Mouse (Mus musculus): ENCODE data around the gene Parva.
A peak's percentile ranks its signal among the peaks of the same experiment; 100 is the strongest.

Parva gene

GRCm38 (mm10) chr7:112426811-112427210 lies 494 bp upstream of the Parva start:
- peak; percentile 37 for DNase-seq

DNA sequence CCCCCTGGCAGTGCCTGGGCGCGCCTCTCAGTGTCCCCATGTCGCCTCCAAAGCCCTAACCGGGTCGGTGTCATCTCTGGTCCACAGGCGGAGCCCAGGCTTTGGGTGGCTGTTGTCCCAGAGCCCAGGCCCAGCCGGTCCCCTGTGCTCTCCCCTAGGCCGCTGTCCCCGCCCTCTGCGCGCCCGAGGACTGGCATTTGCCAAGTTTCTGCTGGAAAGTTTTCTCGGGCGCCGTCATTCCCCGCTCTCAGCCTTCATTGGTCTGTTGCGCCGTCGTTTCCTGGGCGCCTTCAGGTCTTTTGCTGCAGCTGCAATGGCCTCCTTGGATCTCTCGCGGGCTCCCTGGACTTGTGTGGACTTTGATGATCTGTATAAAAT lies 842 bp downstream of the Parva start:
- peak; percentile 94 for DNase-seq

DNA sequence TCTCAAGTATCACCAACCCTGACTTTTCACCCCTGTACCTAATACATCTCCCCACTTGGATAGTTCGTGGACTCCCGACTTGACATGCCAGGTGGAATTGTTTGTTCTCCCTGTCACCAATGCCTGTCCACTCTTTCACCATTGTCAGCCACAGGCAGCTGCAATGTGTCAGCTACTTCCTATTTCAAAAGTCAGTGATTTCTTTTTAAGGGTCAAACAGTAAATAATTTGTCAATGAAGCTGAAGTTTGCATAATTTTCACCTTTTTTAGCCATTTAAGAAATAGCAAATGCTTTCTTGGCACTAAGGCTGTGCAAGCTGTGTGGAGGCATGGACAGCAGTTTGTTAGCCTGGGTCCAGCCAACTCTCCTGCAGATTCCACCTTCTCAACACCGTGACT lies 12.5 kb downstream of the Parva start:
- no peak for DNase-seq

DNA sequence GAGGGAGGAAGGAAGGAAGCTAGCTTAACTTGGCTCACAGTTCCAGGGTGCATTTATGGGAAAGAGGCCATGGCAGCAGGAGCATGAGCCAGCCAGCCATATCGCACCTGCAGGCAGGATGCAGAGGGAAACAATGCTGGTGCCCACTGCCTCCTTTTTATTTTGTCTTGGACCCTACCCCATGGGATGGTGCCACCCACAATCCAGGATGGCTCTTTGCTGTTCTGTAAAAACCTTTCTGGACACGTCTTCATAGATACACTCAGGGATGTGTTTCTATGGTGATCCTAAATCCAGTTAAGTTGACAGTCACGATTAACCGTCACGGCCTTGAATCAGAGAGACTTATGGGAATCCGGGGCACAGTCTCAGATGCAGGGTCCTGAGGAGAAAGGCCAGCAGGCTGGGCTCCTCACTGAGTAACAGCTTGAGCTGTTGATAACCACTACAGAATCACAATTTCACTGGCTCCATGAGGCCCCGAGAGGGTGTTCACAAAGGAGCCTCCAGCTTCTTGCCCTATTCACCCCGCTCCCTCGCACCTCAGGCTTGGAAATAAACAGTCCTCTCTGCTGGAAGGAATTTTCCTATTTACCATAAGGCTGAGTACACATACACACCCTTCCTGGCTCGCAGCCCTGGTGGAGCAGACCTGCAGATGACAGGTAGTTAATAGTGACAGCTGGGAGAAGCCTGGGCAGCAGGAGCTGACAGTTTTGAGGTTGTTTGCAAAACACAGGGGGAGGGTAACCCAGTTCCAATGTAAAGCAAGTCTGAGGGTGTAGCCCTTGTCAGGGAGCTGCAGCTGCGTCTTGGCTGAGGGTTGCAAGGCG lies 17.1 kb downstream of the Parva start:
- peak; percentile 49 for DNase-seq

DNA sequence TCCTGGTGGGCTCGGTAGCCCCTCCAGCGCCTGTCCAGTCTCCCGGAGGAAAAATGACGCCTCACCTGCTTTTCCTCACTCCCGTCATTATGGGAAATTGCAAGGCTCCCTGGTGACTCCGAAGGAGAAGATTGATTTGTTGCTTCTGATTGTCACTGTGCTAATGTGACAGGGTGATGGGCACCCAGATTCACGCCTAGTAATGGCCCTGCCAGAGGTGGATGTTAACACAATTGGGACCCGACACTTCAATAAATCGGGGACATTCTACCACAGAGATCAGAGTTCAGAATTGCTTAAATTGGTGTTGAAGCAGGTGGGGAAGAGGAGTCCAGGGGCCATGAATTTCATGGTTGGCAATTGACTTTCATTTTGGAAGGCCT lies 17.7 kb downstream of the Parva start:
- no peak for DNase-seq

GRCm38 (mm10) chr7:112446498-112446897 lies 19.2 kb downstream of the Parva start:
- DNase-seq = no peak

- peak; percentile 55 for DNase-seq
Measured at GRCm38 (mm10) chr7:112449954-112450700, 22.8 kb downstream of the Parva start.

- DNase-seq = no peak
Measured at GRCm38 (mm10) chr7:112452471-112452870, 25.2 kb downstream of the Parva start.

GRCm38 (mm10) chr7:112453805-112454214 lies 26.5 kb downstream of the Parva start:
- no peak for DNase-seq

DNA sequence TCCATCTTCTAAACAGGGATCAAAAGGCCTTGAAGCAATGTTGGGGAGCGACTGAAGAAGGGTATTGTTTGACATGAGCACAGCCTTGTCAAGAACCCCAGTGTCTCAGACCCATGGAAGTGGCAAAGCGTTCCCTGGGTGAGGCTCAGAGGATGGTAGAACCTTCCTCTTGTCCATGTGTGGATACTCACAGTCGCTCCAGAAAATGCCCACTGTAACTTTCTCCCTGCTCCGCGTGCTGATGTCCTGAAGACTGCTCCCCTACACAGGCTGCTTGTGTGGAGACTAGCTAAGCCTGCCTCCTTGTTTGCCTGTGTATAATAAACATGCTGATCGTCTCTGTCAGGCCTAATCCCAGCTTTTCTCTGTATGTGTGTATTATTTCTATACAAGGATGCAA lies 27.1 kb downstream of the Parva start:
- no peak for DNase-seq

DNA sequence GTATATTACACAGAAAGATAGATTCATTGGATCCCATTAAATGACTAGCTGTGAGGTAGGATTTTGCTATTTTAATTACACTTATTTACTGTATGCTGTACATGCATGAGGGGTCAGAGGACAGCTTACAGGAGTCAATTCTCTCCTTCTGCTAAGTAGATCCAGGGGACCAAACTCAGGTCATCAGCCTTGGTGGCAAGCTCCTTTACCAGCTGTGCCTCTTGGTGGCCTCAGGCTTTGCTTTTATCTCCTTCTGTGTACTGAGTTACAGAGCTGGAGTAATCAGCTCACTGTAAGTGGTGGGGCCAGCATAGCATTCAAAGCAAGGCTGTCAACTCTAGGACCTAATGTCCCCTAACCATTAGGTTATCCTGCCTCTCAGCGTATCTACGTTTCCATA lies 27.6 kb downstream of the Parva start:
- DNase-seq = no peak

GRCm38 (mm10) chr7:112455566-112456110 lies 28.3 kb downstream of the Parva start:
- no peak for DNase-seq

GRCm38 (mm10) chr7:112457373-112457772 lies 30.1 kb downstream of the Parva start:
- no peak for DNase-seq

DNA sequence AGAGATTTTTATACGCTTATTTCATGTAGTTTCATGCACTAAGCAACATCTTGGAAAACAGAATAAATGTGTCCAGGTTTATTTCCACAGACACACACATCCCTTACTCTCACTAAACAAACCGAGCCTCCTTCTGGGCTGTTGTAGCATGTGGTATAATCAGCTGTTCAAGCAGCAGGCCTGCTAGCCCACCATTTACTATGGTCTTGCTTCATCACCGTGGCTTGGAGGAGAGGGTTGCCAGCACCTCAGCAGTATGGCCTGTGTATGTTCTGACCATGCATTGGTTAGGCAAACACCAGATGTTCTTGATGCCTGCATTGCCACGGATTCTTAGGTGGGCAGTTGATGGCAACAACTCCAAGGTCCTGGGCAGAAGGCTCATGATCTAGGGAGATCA lies 30.6 kb downstream of the Parva start:
- DNase-seq = no peak

DNA sequence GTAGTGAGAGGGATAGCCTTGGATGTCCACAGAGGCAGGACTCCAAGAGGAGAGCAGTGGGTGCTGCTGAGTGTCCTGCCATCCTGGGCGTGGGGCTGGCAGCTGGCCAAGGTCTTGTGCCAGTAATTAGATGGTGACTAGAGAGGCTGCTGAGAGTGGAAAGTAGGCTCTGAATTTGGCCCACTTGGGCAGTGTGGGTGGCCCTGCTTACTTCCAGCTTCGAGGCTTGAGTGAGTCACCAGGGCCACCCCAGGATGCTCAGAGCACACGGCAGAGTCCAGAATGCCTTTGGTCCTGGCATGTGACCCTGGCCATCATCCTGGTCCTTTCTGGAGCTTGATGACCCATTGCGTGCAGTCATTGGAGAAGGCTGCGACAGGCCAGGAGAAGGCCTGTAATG lies 31.1 kb downstream of the Parva start:
- peak; percentile 65 for DNase-seq

- DNase-seq = peak; percentile 48
Measured at GRCm38 (mm10) chr7:112463074-112463473, 35.8 kb downstream of the Parva start.

DNA sequence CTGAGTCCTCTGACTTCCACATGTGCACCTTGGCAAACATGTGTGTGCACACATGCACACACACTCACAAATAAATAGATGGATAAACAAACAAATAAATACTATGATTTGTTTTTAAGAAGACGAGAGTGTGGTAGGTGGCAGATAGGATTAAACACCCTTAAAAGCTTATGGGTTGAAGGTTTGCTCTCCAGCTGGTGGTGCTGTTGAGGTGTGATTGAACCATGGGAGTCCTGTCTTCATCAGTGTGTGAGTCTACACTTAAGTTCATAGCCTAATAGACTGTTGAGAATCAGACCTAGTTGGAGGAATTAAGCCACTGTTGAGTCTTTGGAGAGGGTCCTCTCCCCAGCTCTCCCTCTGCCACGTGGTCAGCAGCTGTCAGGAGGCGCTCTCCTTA lies 38.6 kb downstream of the Parva start:
- DNase-seq = peak; percentile 37

DNA sequence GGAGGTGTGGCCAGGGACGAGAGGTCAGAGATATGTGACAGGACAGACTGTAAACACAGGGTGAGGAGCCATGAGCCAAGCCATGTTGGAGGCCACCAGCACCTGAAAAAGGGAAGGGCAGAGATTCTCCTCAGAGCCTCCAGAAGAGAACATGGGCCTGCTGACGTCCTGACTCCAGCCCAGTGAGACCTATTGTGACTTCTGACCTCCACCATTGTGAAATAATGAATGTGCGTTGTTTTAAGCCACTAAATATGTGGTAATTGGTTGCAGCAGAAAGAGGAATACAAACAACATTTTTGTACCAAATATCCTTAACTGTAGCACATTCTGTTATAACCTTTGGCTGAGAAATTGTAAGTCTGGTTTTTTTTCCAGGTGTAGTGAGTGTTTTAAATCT lies 39.5 kb downstream of the Parva start:
- no peak for DNase-seq

GRCm38 (mm10) chr7:112467687-112468111 lies 40.4 kb downstream of the Parva start:
- peak; percentile 85 for DNase-seq

DNA sequence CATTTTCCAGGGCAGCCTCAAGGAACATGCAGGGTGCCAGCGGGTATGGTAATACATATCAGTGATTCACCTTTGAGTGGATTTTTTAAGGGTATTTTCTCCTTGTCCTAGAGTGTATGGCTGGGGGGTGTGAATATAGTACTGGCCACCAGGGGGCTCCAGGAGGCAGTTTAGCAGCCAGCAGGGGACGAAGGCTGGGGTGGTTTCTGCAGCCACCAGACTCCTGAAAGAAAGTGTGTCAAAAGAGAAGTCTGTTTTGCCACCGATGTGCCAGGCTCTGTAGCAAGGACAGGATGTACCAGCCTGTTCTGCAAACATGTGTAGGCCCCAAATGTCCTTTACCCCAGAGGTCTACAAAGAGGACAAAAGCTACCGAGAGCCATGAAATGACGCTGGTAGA lies 42.5 kb downstream of the Parva start:
- peak; percentile 91 for DNase-seq

GRCm38 (mm10) chr7:112471316-112471715 lies 44.0 kb downstream of the Parva start:
- DNase-seq = no peak

DNA sequence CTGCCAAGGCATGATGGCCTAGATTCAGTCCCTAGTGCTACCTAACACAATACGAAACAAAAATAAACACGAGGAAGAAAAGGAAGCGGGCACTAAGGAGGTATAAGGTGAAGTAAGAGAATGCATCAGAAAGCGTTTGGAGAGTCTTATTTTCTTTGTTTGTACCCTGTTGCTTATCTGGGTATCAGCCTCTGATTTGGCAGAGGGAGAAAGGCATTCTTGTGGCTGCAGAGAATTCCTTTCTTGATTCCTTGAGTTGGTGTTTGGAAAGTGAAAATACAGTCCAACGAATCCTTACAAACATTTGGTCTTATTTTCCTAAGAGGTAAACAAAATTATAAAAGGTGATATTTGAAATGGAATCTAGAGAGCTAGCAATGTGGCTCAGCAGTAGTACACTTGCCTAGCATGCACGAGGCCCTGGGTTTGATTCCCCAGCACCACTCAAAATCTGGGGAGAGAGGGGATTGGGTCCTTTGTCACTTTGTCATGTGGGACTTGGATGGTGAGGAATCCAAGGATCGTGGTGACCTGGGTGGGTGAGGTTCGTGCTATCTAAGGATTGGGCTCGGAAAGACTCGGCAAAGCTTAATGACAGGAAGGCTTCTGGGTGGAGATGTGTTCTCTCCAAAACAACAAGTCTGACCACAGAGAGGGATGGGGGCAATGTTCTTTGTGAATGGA lies 44.9 kb downstream of the Parva start:
- no peak for DNase-seq

GRCm38 (mm10) chr7:112472708-112473281 lies 45.5 kb downstream of the Parva start:
- DNase-seq = no peak

All from kidney, postnatal 10 days (tissue).